Mouse (Mus musculus) cerebellum, postnatal 4 days (tissue): Measurements from ENCODE around the gene Spdl1.

Experiments used
- DNase-seq, 2 experiments: peaks; one replicate each; pipeline ENCODE4 v3.0.0; 2022; ENCODE audit warnings: low spot score in 2 of 2, mixed read lengths in 1 of 2

Gene Spdl1

DNA sequence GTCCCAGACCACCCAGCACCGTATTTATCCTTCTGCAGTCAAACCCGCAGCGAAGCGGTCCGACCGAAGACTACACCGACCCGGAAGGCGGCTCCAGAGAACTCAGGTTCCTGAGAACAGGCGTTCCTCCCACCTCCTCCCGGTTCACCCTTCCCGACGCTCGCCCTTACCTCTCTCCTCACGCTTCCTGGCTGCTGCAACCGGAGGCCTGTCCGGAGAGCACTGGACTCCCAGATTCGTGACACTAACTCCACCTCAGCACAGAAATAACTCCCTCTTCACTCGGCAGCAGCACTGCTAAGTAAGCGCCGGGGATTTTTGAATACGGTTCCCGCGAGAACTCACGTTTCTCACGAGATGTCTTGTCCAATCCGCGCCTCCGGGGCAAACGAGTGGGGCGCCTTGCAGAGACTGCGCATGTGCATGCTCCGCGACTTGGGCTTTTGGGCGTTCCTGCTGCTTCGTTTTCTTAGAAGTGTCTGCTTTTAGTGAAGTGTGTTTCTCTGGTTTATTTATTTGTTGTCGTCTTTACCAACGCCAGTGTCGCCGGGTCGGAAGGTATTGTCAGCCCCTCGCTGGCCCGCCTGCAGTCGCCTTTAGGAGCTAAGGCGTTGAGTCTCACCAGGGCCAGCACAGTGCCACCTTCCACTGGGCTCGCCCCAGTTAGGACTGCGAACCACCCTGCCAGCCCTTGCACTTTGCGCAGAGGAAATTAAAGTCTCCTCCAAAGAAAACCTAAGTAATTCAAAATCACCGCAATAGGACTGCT is at the start of gene Spdl1:
TSS of gene Spdl1 (minus strand) at position 324 of the 769 bp plus-strand sequence.
- peak; percentile 89 to 95 for DNase-seq

GRCm38 (mm10) chr11:34881528-34881927 is 48.1 kb upstream of the Spdl1 start:
- no peak for DNase-seq

- DNase-seq = no peak
These were observed 46.2 kb upstream of the Spdl1 start for GRCm38 (mm10) chr11:34879678-34880077.

GRCm38 (mm10) chr11:34873861-34874260 is 40.4 kb upstream of the Spdl1 start:
- DNase-seq = no peak

- DNase-seq = no peak
These were observed 39.0 kb upstream of the Spdl1 start for GRCm38 (mm10) chr11:34872432-34872831.

- DNase-seq = no peak
These were observed 38.5 kb upstream of the Spdl1 start for GRCm38 (mm10) chr11:34871991-34872390.

GRCm38 (mm10) chr11:34871456-34871855 is 38.0 kb upstream of the Spdl1 start:
- no peak for DNase-seq

GRCm38 (mm10) chr11:34868626-34869025 is 35.2 kb upstream of the Spdl1 start:
- no peak for DNase-seq

DNA sequence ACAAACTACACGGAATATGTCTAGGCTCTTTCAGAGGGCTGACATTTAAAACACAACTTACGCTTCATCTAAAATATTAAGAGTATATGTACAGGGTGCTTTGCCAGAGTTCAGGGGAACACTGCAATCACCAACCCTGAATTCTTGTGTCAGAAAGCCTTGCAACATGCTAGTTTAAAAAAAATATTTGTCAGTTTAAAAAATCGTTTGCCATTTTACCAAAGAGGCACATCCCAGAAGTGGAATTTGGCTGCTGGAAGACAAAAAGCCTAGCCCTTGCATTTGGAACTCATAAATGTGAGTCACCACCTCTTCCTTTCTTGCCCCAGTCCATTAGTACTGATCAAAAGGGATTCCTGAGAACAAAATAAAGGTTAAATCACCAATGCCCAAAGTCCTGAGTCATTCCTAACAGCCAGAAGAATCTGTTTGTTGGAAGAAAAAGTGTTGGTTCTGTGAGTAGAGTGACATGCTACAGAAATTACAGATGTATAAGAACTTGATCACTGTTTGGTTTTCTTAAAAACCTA is 32.4 kb upstream of the Spdl1 start:
- DNase-seq = no peak

DNA sequence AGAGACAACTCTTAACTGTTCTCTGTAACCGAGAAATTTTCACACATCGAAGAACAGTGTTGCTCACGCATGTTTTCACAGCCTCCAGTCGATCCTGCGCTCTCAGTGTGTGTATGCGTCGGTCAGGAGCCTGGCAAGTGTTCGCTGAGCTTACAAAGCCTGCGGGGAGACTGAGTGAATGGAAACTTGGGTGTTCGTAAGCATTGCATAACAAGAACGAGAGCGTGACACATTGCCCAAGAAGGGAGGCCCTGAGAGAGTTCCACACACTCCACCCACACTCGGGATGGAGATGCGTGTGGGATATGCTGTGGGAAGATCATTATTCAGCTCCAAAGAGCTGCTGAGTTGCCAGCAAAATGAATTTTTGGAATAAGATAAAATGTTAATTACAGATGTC is 31.7 kb upstream of the Spdl1 start:
- no peak for DNase-seq

- no peak for DNase-seq
These were observed 23.2 kb upstream of the Spdl1 start for GRCm38 (mm10) chr11:34856652-34857051.

- DNase-seq = no peak
These were observed 12.8 kb upstream of the Spdl1 start for GRCm38 (mm10) chr11:34846268-34846652.

- no peak for DNase-seq
These were observed 12.3 kb upstream of the Spdl1 start for GRCm38 (mm10) chr11:34845567-34846267.

DNA sequence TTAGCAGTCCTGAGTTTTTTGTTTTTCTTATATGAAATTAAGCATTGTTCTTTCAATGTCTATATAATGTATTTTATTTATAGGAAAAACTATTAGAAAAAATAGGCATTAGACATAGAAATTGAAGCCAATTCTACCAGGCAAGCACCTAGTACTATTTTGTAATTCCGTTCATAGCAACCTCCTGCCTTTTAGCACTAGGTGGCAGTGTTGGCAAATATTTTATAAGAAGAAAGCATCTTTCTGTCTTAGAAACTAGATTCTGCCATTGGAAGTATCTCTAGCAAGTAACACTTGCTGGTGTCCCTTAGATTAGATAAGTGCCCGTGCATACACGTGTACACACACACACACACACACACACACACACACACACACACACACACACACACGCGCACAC is 10.1 kb upstream of the Spdl1 start:
- DNase-seq = no peak

DNA sequence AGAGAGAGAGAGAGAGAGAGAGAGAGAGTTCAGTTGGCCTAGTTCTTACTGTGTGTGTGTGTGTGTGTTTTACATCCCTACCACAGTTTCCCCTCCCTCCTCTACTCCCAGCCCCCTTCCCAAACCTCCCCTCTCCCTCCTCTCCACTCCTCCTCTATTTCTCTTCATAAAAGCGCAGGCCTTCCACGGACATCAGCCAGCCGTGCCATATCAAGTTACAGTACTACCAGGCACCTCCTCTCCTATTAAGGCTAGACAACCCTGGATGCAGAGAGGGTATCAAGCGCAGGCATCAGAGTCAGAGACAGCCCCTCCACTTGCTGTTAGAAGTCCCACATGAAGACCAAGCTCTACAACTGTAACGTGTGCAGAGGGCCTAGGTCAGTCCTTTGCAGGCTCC is 6.8 kb upstream of the Spdl1 start:
- DNase-seq = no peak

- no peak for DNase-seq
These were observed 5.6 kb upstream of the Spdl1 start for GRCm38 (mm10) chr11:34839051-34839450.

DNA sequence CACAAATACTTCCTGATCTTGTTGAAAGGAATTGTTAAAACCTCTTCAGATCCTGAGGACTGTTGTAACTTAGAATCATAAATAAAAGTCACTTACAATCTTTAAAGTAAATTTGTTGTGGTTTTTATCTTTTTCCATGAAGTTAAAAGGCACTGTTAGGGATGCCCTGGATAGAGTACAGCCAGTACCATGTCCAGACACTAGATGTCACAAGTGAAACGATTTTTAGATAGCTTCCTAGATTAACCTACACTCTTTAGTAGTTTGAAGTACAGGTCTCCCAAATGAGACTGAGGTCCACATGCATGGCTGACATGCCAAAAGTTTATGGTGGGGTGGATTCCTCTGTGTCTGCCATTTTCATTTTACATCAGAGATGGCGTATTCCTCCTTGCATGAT is 2.8 kb upstream of the Spdl1 start:
- no peak for DNase-seq

- DNase-seq = no peak
These were observed 763 bp downstream of the Spdl1 start for GRCm38 (mm10) chr11:34832678-34833077.

GRCm38 (mm10) chr11:34827803-34828202 is 5.6 kb downstream of the Spdl1 start:
- no peak for DNase-seq

DNA sequence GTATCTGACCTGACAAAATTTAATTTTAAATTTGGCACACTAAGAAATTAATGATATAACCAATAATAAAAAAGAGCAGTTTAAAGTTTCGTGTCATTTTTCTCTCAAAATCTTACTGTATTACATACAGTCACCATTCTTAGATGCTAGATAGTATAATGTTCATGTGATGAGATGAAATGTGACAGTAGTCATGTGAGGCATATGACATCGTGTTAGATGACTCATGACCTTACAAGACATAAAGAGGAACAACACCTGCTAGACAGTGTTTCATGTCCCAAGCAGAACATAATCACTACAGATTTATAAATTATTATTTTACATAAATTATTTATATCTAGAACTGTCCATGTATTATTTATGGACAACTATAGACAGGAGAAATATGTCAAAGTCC is 6.5 kb downstream of the Spdl1 start:
- DNase-seq = no peak

GRCm38 (mm10) chr11:34824791-34825190 is 8.7 kb downstream of the Spdl1 start:
- no peak for DNase-seq

DNA sequence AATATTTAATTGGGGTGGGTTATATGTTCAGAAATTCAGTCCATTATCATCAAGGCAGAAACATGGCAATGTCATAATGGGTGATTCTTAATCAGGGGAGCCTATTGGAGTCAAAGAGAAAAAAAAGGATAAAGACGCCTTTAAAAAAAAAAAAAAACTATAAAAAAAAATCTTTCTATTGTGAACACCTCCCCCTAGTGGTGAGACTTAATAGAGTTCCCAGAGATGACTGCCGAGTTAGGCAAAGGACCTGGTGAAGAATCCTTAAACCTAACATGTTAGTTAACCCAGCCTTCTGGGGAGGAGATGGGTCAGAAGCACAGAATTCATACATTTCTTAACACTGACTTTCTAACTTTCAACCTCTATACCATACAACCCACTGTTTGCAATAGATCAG is 18.7 kb downstream of the Spdl1 start:
- DNase-seq = no peak

- no peak for DNase-seq
These were observed 19.1 kb downstream of the Spdl1 start for GRCm38 (mm10) chr11:34814319-34814718.
